Mouse (Mus musculus): ENCODE results near the gene Gm45021. TPM values are rescaled to one million over a fixed set of nuclear protein-coding genes. Genes with fewer than 3 reads are reported as not detected.

The Gm45021 gene
- total and polyA plus RNA-seq, 3 experiments, result not detected

- peaks cover 4 to 14% of the 10 kb centered on the region in 2 experiments for H3K4me1 ChIP-seq (ENCODE audit: control insufficient read depth in 1 of 2, insufficient read depth in 2 of 2)
- dilution Hi-C loops (cut with MboI; ENCODE audit: extremely low pct_ligation_motif_present, extremely low pct_unique_long_range_greater_than_20kb, low sequenced_read_pairs) (no loop called here), in situ Hi-C loops (cut with MboI; ENCODE audit: low pct_ligation_motif_present, low pct_unique_long_range_greater_than_20kb, low sequenced_read_pairs) (no loop called here)
- H3K9me3 ChIP-seq (replicated peaks; ENCODE audit: low read length), result no peaks in the 10 kb centered on the region
- H3K27ac ChIP-seq (ENCODE audit: insufficient read depth, low read depth), result no peak overlapping the region
- H3K9ac ChIP-seq (ENCODE audit: insufficient read depth, low read depth), result peak overlapping the region; percentile 74; the same call in 1 of the 2 replicates
- no peaks in the 10 kb centered on the region for H3K79me2 ChIP-seq (replicated peaks; ENCODE audit: control insufficient read depth, extremely low read depth, insufficient read depth, poor library complexity, severe bottlenecking)
- peak overlapping the region in 2 of 3 experiments; percentile 63 to 87 for H3K4me3 ChIP-seq (replicated peaks in 1 of 3; ENCODE audit: low read depth in 2 of 3, low read length in 2 of 3, poor library complexity in 1 of 3)
- TF ChIP-seq KAT2A (IDR thresholded peaks at IDR 0.05; ENCODE audit: insufficient replicate concordance, low read length) (no peak), MAX (IDR thresholded peaks at IDR 0.05; ENCODE audit: low read length) (no peak), TBP (conservative IDR thresholded peaks at IDR 0.05; ENCODE audit: low read depth, low read length) (no peak), USF1 (IDR thresholded peaks at IDR 0.05; ENCODE audit: low read depth, low read length) (no peak), NELFE (IDR thresholded peaks at IDR 0.05; ENCODE audit: low read depth, low read length) (no peak), HCFC1 (IDR thresholded peaks at IDR 0.05; ENCODE audit: low read depth, low read length) (no peak), MAZ (IDR thresholded peaks at IDR 0.05; ENCODE audit: low read depth, low read length) (no peak), ZC3H11A (IDR thresholded peaks at IDR 0.05; ENCODE audit: low read depth, low read length) (no peak), MEF2A (IDR thresholded peaks at IDR 0.05; ENCODE audit: borderline replicate concordance, low read depth, low read length) (no peak), ZNF384 (IDR thresholded peaks at IDR 0.05; ENCODE audit: low read depth, low read length) (no peak), GABPA (IDR thresholded peaks at IDR 0.05; ENCODE audit: insufficient replicate concordance, low read depth, low read length) (no peak), NRF1 (IDR thresholded peaks at IDR 0.05; ENCODE audit: low read depth, low read length) (no peak), POLR2AphosphoS2 (IDR thresholded peaks at IDR 0.05; ENCODE audit: low read depth, low read length) (no peak), JUN (IDR thresholded peaks at IDR 0.05; ENCODE audit: insufficient read depth, low read depth, low read length) (no peak), RAD21 (IDR thresholded peaks at IDR 0.05; ENCODE audit: low read depth, low read length) (no peak), PAX5 (IDR thresholded peaks at IDR 0.05; ENCODE audit: low read length) (no peak), SIN3A (IDR thresholded peaks at IDR 0.05; ENCODE audit: low read length) (no peak)
- H3K36me3 ChIP-seq (replicated peaks in 1 of 2; ENCODE audit: control insufficient read depth in 1 of 2, insufficient read depth in 1 of 2, low read length in 1 of 2), result peaks cover 0 to 8% of the 10 kb centered on the region in 2 experiments
- H3K4me2 ChIP-seq (ENCODE audit: insufficient read depth, low read depth, poor library complexity, severe bottlenecking), result peak overlapping the region; percentile 83
- no peak for DNase-seq (ENCODE audit: extremely low read depth)
- peaks cover 32% of the 10 kb centered on the region for H3K27me3 ChIP-seq (replicated peaks)
These were observed 35.6 kb upstream of the Gm45021 start for GRCm38 (mm10) chr6:48553819-48554218.

DNA sequence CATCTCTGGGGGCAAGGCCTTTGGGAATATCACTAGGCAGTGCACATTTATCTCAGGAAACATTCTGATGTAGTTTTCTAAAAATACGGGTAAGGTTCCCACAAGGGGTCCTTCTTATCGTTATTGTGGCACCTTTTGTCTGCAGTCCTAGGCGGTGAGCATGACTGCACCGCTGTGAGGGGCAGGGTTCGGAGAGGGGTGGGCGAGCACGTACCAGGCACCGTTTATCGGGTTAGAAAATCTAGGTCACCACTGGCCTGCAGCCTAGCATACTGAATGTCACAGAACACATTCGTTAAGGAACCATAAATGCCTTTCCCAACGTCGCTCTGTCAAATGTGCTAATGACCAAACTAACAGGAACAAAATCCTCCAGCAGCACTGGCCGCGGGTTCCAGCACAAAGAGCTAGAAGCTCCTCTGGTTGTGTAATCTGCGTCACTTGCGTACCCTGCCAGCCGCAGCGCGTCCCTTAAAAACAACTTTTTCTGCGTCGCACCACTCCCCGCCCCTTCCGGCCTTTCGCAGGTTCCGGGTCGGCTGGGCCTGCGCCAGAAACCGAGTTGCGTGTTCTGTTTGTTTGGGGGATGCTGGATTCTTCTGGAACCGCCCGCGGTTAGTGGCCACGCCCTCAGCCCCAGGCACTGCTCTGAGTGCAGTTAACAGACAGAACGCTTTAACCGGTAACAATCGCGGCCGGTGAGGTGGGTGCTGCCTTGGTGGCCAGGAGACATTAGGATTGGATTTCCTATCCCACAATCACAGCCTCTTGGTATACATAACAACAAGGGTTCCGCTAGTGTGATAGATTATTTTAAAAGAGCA is 34.9 kb upstream of the Gm45021 start, which contains the start of gene Lrrc61:
TSS of gene Lrrc61 (plus strand) at position 517 of the 824 bp plus-strand sequence.
- dilution Hi-C loops (cut with MboI; ENCODE audit: extremely low pct_ligation_motif_present, extremely low pct_unique_long_range_greater_than_20kb, low sequenced_read_pairs) (no loop called here), in situ Hi-C loops (cut with MboI; ENCODE audit: low pct_ligation_motif_present, low pct_unique_long_range_greater_than_20kb, low sequenced_read_pairs) (loop anchor here (5.0 kb wide), 1 partner anchor 73 kb away; the partner anchor contains the start of gene AI854703)
- peak within 1 kb of the TSS; percentile 76 for H3K9ac ChIP-seq (ENCODE audit: insufficient read depth, low read depth)
- H3K27me3 ChIP-seq (replicated peaks), result peaks cover 29% of the 10 kb centered on the region
- peak within 1 kb of the TSS; percentile 45 for H3K27ac ChIP-seq (ENCODE audit: insufficient read depth, low read depth)
- H3K36me3 ChIP-seq (replicated peaks in 1 of 2; ENCODE audit: control insufficient read depth in 1 of 2, insufficient read depth in 1 of 2, low read length in 1 of 2), result peaks cover 0 to 12% of the 10 kb centered on the region in 2 experiments
- H3K9me3 ChIP-seq (replicated peaks; ENCODE audit: low read length), result no peaks in the 10 kb centered on the region
- H3K4me3 ChIP-seq (replicated peaks in 1 of 3; ENCODE audit: low read depth in 2 of 3, low read length in 2 of 3, poor library complexity in 1 of 3), result peak within 1 kb of the TSS; percentile 63 to 87 (median 71)
- H3K79me2 ChIP-seq (replicated peaks; ENCODE audit: control insufficient read depth, extremely low read depth, insufficient read depth, poor library complexity, severe bottlenecking), result no peaks in the 10 kb centered on the region
- peak within 1 kb of the TSS; percentile 83 for H3K4me2 ChIP-seq (ENCODE audit: insufficient read depth, low read depth, poor library complexity, severe bottlenecking)
- DNase-seq (ENCODE audit: extremely low read depth), result peak; percentile 96
- H3K4me1 ChIP-seq (ENCODE audit: control insufficient read depth in 1 of 2, insufficient read depth in 2 of 2), result peaks cover 4 to 14% of the 10 kb centered on the region in 2 experiments
- no peak for TF ChIP-seq BHLHE40 (IDR thresholded peaks at IDR 0.05; ENCODE audit: low read depth, low read length)
- no peak for TF ChIP-seq IRF4 (IDR thresholded peaks at IDR 0.05; ENCODE audit: low read depth, low read length)
- no peak for TF ChIP-seq EP300 (IDR thresholded peaks at IDR 0.05; ENCODE audit: low read length)
- no peak for TF ChIP-seq RCOR1 (conservative IDR thresholded peaks at IDR 0.05; ENCODE audit: low read depth, low read length)
- peak; percentile 80 for TF ChIP-seq TBP (conservative IDR thresholded peaks at IDR 0.05; ENCODE audit: low read depth, low read length)
- no peak for TF ChIP-seq ZNF384 (IDR thresholded peaks at IDR 0.05; ENCODE audit: low read depth, low read length)
- TF ChIP-seq ZKSCAN1 (IDR thresholded peaks at IDR 0.05; ENCODE audit: borderline replicate concordance, low read depth, low read length), result no peak
- no peak for TF ChIP-seq MYC (IDR thresholded peaks at IDR 0.05; ENCODE audit: low read depth, low read length)
- TF ChIP-seq SIN3A (IDR thresholded peaks at IDR 0.05; ENCODE audit: low read length), result peak; percentile 75
- no peak for TF ChIP-seq CHD1 (IDR thresholded peaks at IDR 0.05; ENCODE audit: low read depth, low read length)
- no peak for TF ChIP-seq ZC3H11A (IDR thresholded peaks at IDR 0.05; ENCODE audit: low read depth, low read length)
- no peak for TF ChIP-seq CTCF (conservative IDR thresholded peaks at IDR 0.05 in 1 of 2, IDR thresholded peaks at IDR 0.05 in 1 of 2; ENCODE audit: low read depth in 2 of 2, low read length in 2 of 2)
- peak; percentile 96 for TF ChIP-seq ELF1 (IDR thresholded peaks at IDR 0.05; ENCODE audit: low read depth, low read length)
- TF ChIP-seq USF2 (conservative IDR thresholded peaks at IDR 0.05; ENCODE audit: low read depth, low read length), result no peak
- TF ChIP-seq ETS1 (conservative IDR thresholded peaks at IDR 0.05; ENCODE audit: low read depth, low read length), result no peak
- TF ChIP-seq POLR2A (IDR thresholded peaks at IDR 0.05; ENCODE audit: low read depth, low read length), result peak; percentile 83
- no peak for TF ChIP-seq MAFK (IDR thresholded peaks at IDR 0.05; ENCODE audit: insufficient replicate concordance, low read length)
- no peak for TF ChIP-seq JUN (IDR thresholded peaks at IDR 0.05; ENCODE audit: insufficient read depth, low read depth, low read length)
- peak; percentile 43; the same call in 1 of the 2 replicates for TF ChIP-seq KAT2A (IDR thresholded peaks at IDR 0.05; ENCODE audit: insufficient replicate concordance, low read length)
- no peak for TF ChIP-seq JUND (conservative IDR thresholded peaks at IDR 0.05; ENCODE audit: low read depth, low read length)
